Mouse (Mus musculus) intestine, embryonic 16.5 days (tissue): ENCODE data around the gene Mki67. TPM values are rescaled to one million over a fixed set of nuclear protein-coding genes. Genes with fewer than 3 reads are reported as not detected.
A peak's percentile ranks its signal among the peaks of the same experiment; 100 is the strongest.

Source experiments
- ATAC-seq: fragments of 200-750 bp; cut with Nextera tagmentation; 2 replicates; pipeline ENCODE4 v1.8.0; 2017; ENCODE audit warnings: moderate TSS enrichment, moderate library complexity
- H3K27ac ChIP-seq: fragments of 300-500 bp; sonication (generic); 2 replicates; pipeline ENCODE4 v1.5.1; 2014; ENCODE audit warnings: mild to moderate bottlenecking, low read length
- H3K27me3 ChIP-seq: fragments of 300-500 bp; sonication (generic); replicated peaks from 2 replicates; pipeline ENCODE4 v1.6.1; 2014; ENCODE audit warnings: low read length, control low read depth, mixed read lengths; ENCODE audit not compliant: control insufficient read depth, insufficient read depth
- H3K36me3 ChIP-seq: fragments of 300-500 bp; sonication (generic); 2 replicates; pipeline ENCODE4 v1.6.1; 2014; ENCODE audit warnings: low read length, control low read depth; ENCODE audit not compliant: control insufficient read depth, insufficient read depth
- H3K4me1 ChIP-seq: fragments of 300-500 bp; sonication (generic); 2 replicates; pipeline ENCODE4 v1.6.1; 2014; ENCODE audit warnings: low read length, control low read depth, mixed read lengths; ENCODE audit not compliant: control insufficient read depth, insufficient read depth
- H3K4me2 ChIP-seq: fragments of 300-500 bp; sonication (generic); 2 replicates; pipeline ENCODE4 v1.6.1; 2014; ENCODE audit warnings: low read depth, low read length, control low read depth
- H3K4me3 ChIP-seq: fragments of 300-500 bp; sonication (generic); 2 replicates; pipeline ENCODE4 v1.5.1; 2014; ENCODE audit warnings: mild to moderate bottlenecking, low read length
- H3K9ac ChIP-seq: fragments of 300-500 bp; sonication (generic); 2 replicates; pipeline ENCODE4 v1.6.1; 2014; ENCODE audit warnings: low read depth, low read length
- H3K9me3 ChIP-seq: fragments of 300-500 bp; sonication (generic); 2 replicates; pipeline ENCODE4 v1.6.1; 2016; ENCODE audit warnings: low read length, control low read depth; ENCODE audit not compliant: control insufficient read depth
- WGBS: fragments of 180-500 bp; shearing (Covaris S2); extraction: QIAGEN DNeasy Blood & Tissue Kit; methylation state at CpG from one replicate; pipeline ENCODE4 v1.1.7; 2014; 5-methylcytosine and 5-hydroxymethylcytosine counted together
- polyA plus RNA-seq: library from polyadenylated mRNA; unstranded; fragments of >200 nt; fragmentation: Nextera tagmentation; extraction: Ambion mirVana; gene quantifications from 2 replicates; pipeline ENCODE4 v1.2.1, GENCODE M21; 2015

The Mki67 gene
- polyA plus RNA-seq = 20.2 and 23.2 TPM in 2 replicates

- no peaks in the 10 kb centered on the region for H3K36me3 ChIP-seq
- WGBS = under 1% methylated on average over 82 of the region's 82 CpGs
Measured at GRCm38 (mm10) chr7:135715642-135716444, at the start of gene Mki67. Gene Mki67, minus strand, starts transcription at chr7:135716361.

GRCm38 (mm10) chr7:135763311-135763710, 47.1 kb upstream of the Mki67 start:
- 36% methylated on average over 2 of the region's 2 CpGs for whole genome bisulfite sequencing
- no peaks in the 10 kb centered on the region for H3K36me3 ChIP-seq
- no peak for ATAC-seq
- no peaks in the 10 kb centered on the region for H3K4me1 ChIP-seq
- H3K4me2 ChIP-seq = no peak overlapping the region
- no peak overlapping the region for H3K9ac ChIP-seq
- H3K4me3 ChIP-seq = no peak overlapping the region
- H3K27ac ChIP-seq = no peak overlapping the region
- H3K27me3 ChIP-seq = no peaks in the 10 kb centered on the region
- no peaks in the 10 kb centered on the region for H3K9me3 ChIP-seq

More at GRCm38 (mm10) chr7:135715642-135716444, at the start of gene Mki67:
- peak within 1 kb of the TSS; percentile 94 for H3K9ac ChIP-seq
- peak within 1 kb of the TSS; percentile 72 for H3K4me2 ChIP-seq
- H3K4me1 ChIP-seq = peaks cover 20% of the 10 kb centered on the region
- H3K27me3 ChIP-seq = no peaks in the 10 kb centered on the region
- H3K4me3 ChIP-seq = peak within 1 kb of the TSS; percentile 94
- H3K9me3 ChIP-seq = no peaks in the 10 kb centered on the region
- peak; percentile 67 for ATAC-seq
- peak within 1 kb of the TSS; percentile 68 for H3K27ac ChIP-seq

GRCm38 (mm10) chr7:135758754-135759510, 42.8 kb upstream of the Mki67 start:
- Histone ChIP-seq H3K4me2 (no peak overlapping the region), H3K4me3 (no peak overlapping the region), H3K9me3 (no peaks in the 10 kb centered on the region), H3K27me3 (no peaks in the 10 kb centered on the region), H3K36me3 (no peaks in the 10 kb centered on the region), H3K4me1 (no peaks in the 10 kb centered on the region), H3K27ac (no peak overlapping the region), H3K9ac (no peak overlapping the region)
- no peak for ATAC-seq
- WGBS = 75% methylated on average over 12 of the region's 12 CpGs

- WGBS = 64% methylated on average over 4 of the region's 4 CpGs
- H3K27ac ChIP-seq = no peak overlapping the region
Measured at GRCm38 (mm10) chr7:135758171-135758570, 42.0 kb upstream of the Mki67 start.

GRCm38 (mm10) chr7:135756984-135757586, 40.9 kb upstream of the Mki67 start:
- WGBS = 83% methylated on average over 6 of the region's 6 CpGs
- Histone ChIP-seq H3K9me3 (no peaks in the 10 kb centered on the region), H3K9ac (no peak overlapping the region), H3K36me3 (no peaks in the 10 kb centered on the region), H3K4me3 (no peak overlapping the region), H3K27me3 (no peaks in the 10 kb centered on the region), H3K4me2 (no peak overlapping the region), H3K27ac (no peak overlapping the region), H3K4me1 (no peaks in the 10 kb centered on the region)
- ATAC-seq = no peak

More at GRCm38 (mm10) chr7:135758171-135758570, 42.0 kb upstream of the Mki67 start:
- no peak for ATAC-seq
- Histone ChIP-seq H3K9me3 (no peaks in the 10 kb centered on the region), H3K36me3 (no peaks in the 10 kb centered on the region), H3K4me1 (no peaks in the 10 kb centered on the region), H3K4me2 (no peak overlapping the region), H3K4me3 (no peak overlapping the region), H3K27me3 (no peaks in the 10 kb centered on the region), H3K9ac (no peak overlapping the region)

- Histone ChIP-seq H3K27ac (no peak overlapping the region), H3K36me3 (no peaks in the 10 kb centered on the region), H3K9ac (no peak overlapping the region), H3K27me3 (no peaks in the 10 kb centered on the region), H3K4me1 (peaks cover 5% of the 10 kb centered on the region; the same call in 1 of the 2 replicates), H3K4me3 (no peak overlapping the region), H3K9me3 (no peaks in the 10 kb centered on the region), H3K4me2 (no peak overlapping the region)
- 41% methylated on average over 6 of the region's 6 CpGs for whole genome bisulfite sequencing
- ATAC-seq = 0 out of 2 replicates have a peak, but pooled peaks have one; percentile 40
Measured at GRCm38 (mm10) chr7:135748986-135749385, 32.8 kb upstream of the Mki67 start.

GRCm38 (mm10) chr7:135747072-135747471, 30.9 kb upstream of the Mki67 start:
- Histone ChIP-seq H3K9ac (no peak overlapping the region), H3K4me2 (no peak overlapping the region), H3K36me3 (no peaks in the 10 kb centered on the region), H3K4me1 (peaks cover 5% of the 10 kb centered on the region; the same call in 1 of the 2 replicates), H3K4me3 (no peak overlapping the region), H3K27me3 (no peaks in the 10 kb centered on the region), H3K27ac (no peak overlapping the region), H3K9me3 (no peaks in the 10 kb centered on the region)
- WGBS = 34% methylated on average over 2 of the region's 2 CpGs
- no peak for ATAC-seq

- no peaks in the 10 kb centered on the region for H3K36me3 ChIP-seq
- H3K4me3 ChIP-seq = no peak overlapping the region
- WGBS = 43% methylated on average over 6 of the region's 6 CpGs
- no peak for ATAC-seq
- peaks cover 5% of the 10 kb centered on the region; the same call in 1 of the 2 replicates for H3K4me1 ChIP-seq
- no peak overlapping the region for H3K27ac ChIP-seq
- H3K9me3 ChIP-seq = no peaks in the 10 kb centered on the region
- H3K27me3 ChIP-seq = no peaks in the 10 kb centered on the region
- H3K4me2 ChIP-seq = no peak overlapping the region
- no peak overlapping the region for H3K9ac ChIP-seq
Measured at GRCm38 (mm10) chr7:135746528-135746927, 30.4 kb upstream of the Mki67 start.

GRCm38 (mm10) chr7:135745091-135745490, 28.9 kb upstream of the Mki67 start:
- Histone ChIP-seq H3K4me3 (no peak overlapping the region), H3K27ac (no peak overlapping the region), H3K4me2 (no peak overlapping the region), H3K9me3 (no peaks in the 10 kb centered on the region), H3K36me3 (no peaks in the 10 kb centered on the region), H3K4me1 (peaks cover 5% of the 10 kb centered on the region; the same call in 1 of the 2 replicates), H3K27me3 (no peaks in the 10 kb centered on the region), H3K9ac (no peak overlapping the region)
- ATAC-seq = peak; percentile 23; the same call in 1 of the 2 replicates
- 43% methylated on average over 2 of the region's 2 CpGs for WGBS
